Mouse (Mus musculus) cerebellum, adult 2 months (tissue): ENCODE measurements around the gene 4933412E24Rik.

Experiments
- CTCF ChIP-seq: fragments of 200-500 bp; IDR thresholded peaks from 2 replicates; pipeline ENCODE4 v1.5.1; 2011; ENCODE audit warnings: low read depth, mild to moderate bottlenecking, control low read depth, low read length, moderate library complexity, borderline replicate concordance; ENCODE audit not compliant: insufficient read depth
- POLR2A ChIP-seq: fragments of 200-500 bp; IDR thresholded peaks from 2 replicates; pipeline ENCODE4 v1.6.1; 2011; ENCODE audit warnings: low read length, control low read depth, borderline replicate concordance; ENCODE audit not compliant: insufficient read depth

- no peak for TF ChIP-seq CTCF
- TF ChIP-seq POLR2A: no peak
These were observed 41.8 kb downstream of the 4933412E24Rik start for GRCm38 (mm10) chr15:59974584-59974983.
